Mouse (Mus musculus) WW6 (cell line): ENCODE results near the gene B3galt5.
A peak's percentile ranks its signal among the peaks of the same experiment; 100 is the strongest.

ENCODE experiments used
- DNase-seq: peaks from one replicate; pipeline ENCODE4 v3.0.0-alpha.2; 2013; ENCODE audit warnings: low read depth, low spot score

The B3galt5 gene

GRCm38 (mm10) chr16:96341945-96342344 is 106.3 kb downstream of the B3galt5 start:
- no peak for DNase-seq

- DNase-seq: peak; percentile 68
These were observed 109.5 kb downstream of the B3galt5 start for GRCm38 (mm10) chr16:96345117-96345516.

GRCm38 (mm10) chr16:96348070-96348469 is 112.5 kb downstream of the B3galt5 start:
- no peak for DNase-seq

- no peak for DNase-seq
These were observed 113.2 kb downstream of the B3galt5 start for GRCm38 (mm10) chr16:96348766-96349165.

- DNase-seq: no peak
These were observed 115.9 kb downstream of the B3galt5 start for GRCm38 (mm10) chr16:96351520-96351919.

- no peak for DNase-seq
These were observed 117.8 kb downstream of the B3galt5 start for GRCm38 (mm10) chr16:96353296-96353896.

- peak; percentile 49 for DNase-seq
These were observed 118.4 kb downstream of the B3galt5 start for GRCm38 (mm10) chr16:96353996-96354395.

GRCm38 (mm10) chr16:96357903-96358302 is 122.3 kb downstream of the B3galt5 start:
- peak; percentile 67 for DNase-seq

GRCm38 (mm10) chr16:96361305-96362124 is 125.9 kb downstream of the B3galt5 start:
- DNase-seq: no peak

- DNase-seq: no peak
These were observed 127.3 kb downstream of the B3galt5 start for GRCm38 (mm10) chr16:96362873-96363272.

- no peak for DNase-seq
These were observed 127.7 kb downstream of the B3galt5 start for GRCm38 (mm10) chr16:96363277-96363676.

GRCm38 (mm10) chr16:96364870-96365269 is 129.3 kb downstream of the B3galt5 start:
- no peak for DNase-seq
